Comparison of ENCODE assay signal across 8 mouse cellular contexts in the genomic region with DNA sequence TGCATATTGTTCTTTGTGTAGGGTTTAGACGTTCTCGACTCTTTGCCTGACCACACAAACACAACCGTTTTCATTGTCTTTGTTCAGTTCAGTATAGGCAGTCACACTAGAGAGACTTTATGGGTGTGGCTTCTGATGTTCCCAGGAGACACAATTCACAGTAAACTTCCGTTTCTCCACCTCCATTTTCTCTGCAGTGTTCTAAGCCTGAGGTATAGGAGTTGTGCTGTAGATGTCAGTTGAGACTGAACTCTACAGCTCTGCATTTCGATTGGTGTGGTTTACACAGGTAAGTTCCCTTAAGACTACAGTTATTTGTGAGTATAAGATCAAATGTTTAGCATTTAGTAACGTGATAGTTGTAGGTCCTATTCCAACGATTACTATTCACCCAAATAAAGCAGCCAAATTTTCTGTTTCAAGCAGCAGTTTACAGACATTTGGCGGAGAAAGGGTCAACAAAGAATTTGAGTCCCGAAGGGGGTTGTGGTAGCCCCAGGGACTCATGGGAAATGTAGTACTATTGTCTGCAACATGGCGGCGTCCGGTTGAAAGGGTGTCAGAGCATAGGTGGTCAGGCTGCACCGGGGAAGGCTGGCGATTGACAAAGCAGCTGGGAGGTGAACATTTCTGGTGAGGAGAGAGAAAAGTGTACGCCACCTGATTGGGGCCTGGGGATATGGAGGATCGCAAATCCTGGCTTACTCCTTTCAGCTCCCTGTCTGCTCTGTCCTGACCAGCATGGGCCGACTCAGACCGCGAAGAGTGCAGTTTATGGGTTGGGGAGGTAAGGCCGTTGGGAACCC. TPM values are rescaled to one million over a fixed set of nuclear protein-coding genes. Genes with fewer than 3 reads are reported as not detected.
A peak's percentile ranks its signal among the peaks of the same experiment; 100 is the strongest.
DNase-seq lines count a peak whose midpoint lies in the region; ATAC-seq lines count a peak whose summit lies in the region.

Gene Alkbh8 (plus strand): TSS at position 179 of the 806 bp plus-strand sequence.

- DNase-seq in embryo, embryonic 10 days (ENCODE audit: low spot score) = peak; percentile 90
- DNase-seq in gastrocnemius, postnatal 10 days = peak; percentile 53
- peak; percentile 85 for DNase-seq in induced T-regulatory cell, adult 2 months (ENCODE audit: low read depth)
- peak; percentile 51 to 81 for DNase-seq in left cerebral cortex, adult 9 months (ENCODE audit: low spot score in 2 of 2)
- peak; percentile 70 for DNase-seq in right cerebral cortex, postnatal 14 days
- DNase-seq in urinary bladder, postnatal 36 days (ENCODE audit: low spot score in 2 of 2) = peak; percentile 72 to 73

- peak; percentile 96 for ATAC-seq in activated CD4-positive, CD25-positive, alpha-beta regulatory T cell, adult 4 months
- ATAC-seq in megakaryocyte progenitor cell, adult 5-6 weeks (replicated peaks; ENCODE audit: poor library complexity) = peak; percentile 91

RNA-seq across cellular contexts. Expression of gene Alkbh8, which starts in this region (rescaled TPM):
- polyA plus RNA-seq in activated CD4-positive, CD25-positive, alpha-beta regulatory T cell, adult 4 months (2017; shearing (Covaris generic)) = 10 to 100 TPM; 22.4 to 23.4 TPM
- total RNA-seq in gastrocnemius, postnatal 10 days (2021) = 10 to 100 TPM; 15.4 to 18.1 TPM
- 20.6 and 26.3 TPM in 2 replicates for total RNA-seq in megakaryocyte progenitor cell, adult 5-6 weeks (2015)
- total RNA-seq in megakaryocyte progenitor cell, adult 5-6 weeks (2017) = 17.9 and 21.5 TPM in 2 replicates

Comparison
In these comparisons a context has a peak if more than half of its experiments do, and no peak if none do; other contexts are left out.
1. Peak in every context shown above with its lines: DNase-seq and ATAC-seq.